Mouse (Mus musculus): Measurements from ENCODE around the gene Hlf.

DNA sequence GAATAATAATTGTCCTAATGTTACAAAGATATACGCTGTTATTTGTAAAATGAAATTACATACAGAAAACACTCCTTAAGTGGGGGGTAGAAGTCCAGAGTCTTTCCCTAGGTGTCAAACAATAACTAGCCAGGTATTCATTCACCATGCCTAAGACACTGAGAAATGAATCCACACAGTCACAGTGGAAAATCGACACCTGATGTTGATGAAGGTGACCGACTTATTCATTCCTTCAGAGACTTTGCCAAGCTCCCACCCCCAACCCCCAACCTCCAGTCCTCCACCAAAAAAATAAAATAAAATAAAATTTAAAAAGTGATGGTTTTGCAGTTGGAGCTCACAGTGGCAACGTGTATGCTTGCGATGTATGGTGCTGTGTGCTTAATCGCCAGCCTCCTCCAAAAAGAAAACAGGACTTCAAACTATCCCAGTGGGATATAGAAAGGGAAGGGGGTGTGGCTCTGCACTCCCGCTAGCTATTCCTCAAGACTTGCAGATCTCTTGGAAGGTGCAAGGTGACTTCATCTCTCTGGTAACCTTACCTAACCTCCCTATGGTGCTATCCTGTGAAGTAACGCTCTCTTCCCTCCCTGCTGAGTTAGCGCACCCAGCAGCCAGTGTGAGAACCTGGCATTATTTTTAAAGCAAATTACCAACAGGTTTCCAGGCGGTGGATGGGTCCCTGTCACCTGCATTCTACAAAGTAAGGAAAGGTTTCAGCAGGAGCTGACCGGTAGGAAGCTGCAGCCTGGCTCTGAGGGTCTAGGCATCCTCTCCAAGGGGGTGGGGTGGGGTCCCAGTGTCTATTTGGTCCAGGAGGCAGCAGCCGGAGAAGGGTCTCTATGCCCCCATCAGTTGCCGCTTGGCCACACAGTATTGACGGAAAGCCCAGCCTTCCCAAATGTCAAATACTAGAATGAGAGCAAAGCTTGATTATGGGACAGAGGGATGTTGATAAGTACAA lies 22.5 kb downstream of the Hlf start:
- no peak for TF ChIP-seq POLR2A (IDR thresholded peaks at IDR 0.05; ENCODE audit: insufficient read depth, low read length)
- TF ChIP-seq EP300 (IDR thresholded peaks at IDR 0.05; ENCODE audit: insufficient read depth, low read depth, low read length), result no peak
- no peak for TF ChIP-seq CTCF (IDR thresholded peaks at IDR 0.05; ENCODE audit: low read depth, low read length)

Data from ES-Bruce4 (cell line).